Mouse (Mus musculus): ENCODE results near the gene Cpne4.

DNA sequence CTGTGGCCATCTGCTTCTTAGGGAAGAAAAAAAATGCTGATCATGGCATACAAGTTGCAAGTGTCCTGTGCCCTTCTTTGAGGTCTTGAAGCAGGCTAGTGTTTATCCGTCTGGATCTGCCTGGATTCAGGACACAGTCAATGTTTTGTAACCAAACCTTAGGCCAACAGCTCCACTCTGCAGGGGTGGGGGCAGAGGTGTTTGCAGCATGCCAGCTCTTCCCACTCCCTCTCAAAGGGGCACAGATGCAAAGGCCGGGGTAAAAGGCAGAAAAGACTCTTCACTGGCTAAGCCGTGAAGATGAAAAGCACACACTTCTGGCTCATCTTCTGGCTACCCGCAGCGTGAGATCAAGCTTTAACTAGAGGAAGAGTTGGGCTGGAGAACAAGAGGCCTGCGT lies 69.6 kb downstream of the Cpne4 start:
- TF ChIP-seq CTCF (IDR thresholded peaks at IDR 0.05; ENCODE audit: borderline replicate concordance, control insufficient read depth, extremely low read depth, insufficient read depth, low read length, poor library complexity) (no peak), POLR2A (IDR thresholded peaks at IDR 0.05; ENCODE audit: control insufficient read depth, extremely low read depth, insufficient read depth, low read length, poor library complexity) (no peak)

Measured in thymus, adult 2 months (tissue).